Mouse (Mus musculus) lung, postnatal 0 days (tissue): ENCODE results near the gene Muc5b.

ENCODE experiments used
- CTCF ChIP-seq: IDR thresholded peaks from 2 replicates; pipeline ENCODE4 v1.5.1; 2016; ENCODE audit warnings: antibody characterized with exemption, mild to moderate bottlenecking
- EP300 ChIP-seq: IDR thresholded peaks from 2 replicates; pipeline ENCODE4 v1.6.1; 2016; ENCODE audit warnings: antibody characterized with exemption, mild to moderate bottlenecking, control low read depth

GRCm38 (mm10) chr7:141805384-141805783, 33.5 kb upstream of the Muc5b start:
- TF ChIP-seq EP300 (no peak), CTCF (no peak)
